Mouse (Mus musculus) heart, postnatal 0 days (tissue): ENCODE results near the gene Bmpr1b.

Source experiments
- CTCF ChIP-seq: IDR thresholded peaks from 2 replicates; pipeline ENCODE4 v1.5.1; 2016; ENCODE audit warnings: antibody characterized with exemption, control low read depth, low read depth
- EP300 ChIP-seq: IDR thresholded peaks from 2 replicates; pipeline ENCODE4 v1.6.1; 2016; ENCODE audit warnings: antibody characterized with exemption, low read depth

DNA sequence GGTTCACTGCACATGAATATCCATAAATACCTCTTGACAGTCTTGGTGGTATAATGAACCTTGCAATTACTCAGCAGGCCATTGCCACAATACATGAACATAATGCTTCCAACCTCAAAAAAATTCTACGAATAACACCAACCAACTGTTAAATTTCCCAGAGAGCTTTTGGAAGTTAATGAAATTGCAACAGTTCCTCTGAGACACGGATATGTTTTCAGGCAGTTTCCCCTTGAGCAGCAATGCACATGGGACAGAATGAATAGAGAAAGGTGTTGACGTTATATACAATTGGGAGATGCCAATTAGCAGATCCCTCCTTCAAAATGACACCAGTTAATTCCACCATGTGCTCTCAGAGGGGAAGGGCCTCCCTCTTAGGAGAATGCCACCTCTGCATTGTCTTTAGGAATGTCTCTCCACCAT, 225.9 kb downstream of the Bmpr1b start:
- no peak for TF ChIP-seq CTCF
- TF ChIP-seq EP300: no peak
